Mouse (Mus musculus): Measurements from ENCODE around the gene Cdyl. TPM values are rescaled to one million over a fixed set of nuclear protein-coding genes. Genes with fewer than 3 reads are reported as not detected.

The Cdyl gene
- polyA plus RNA-seq, 1 experiment from 2014 or later: 11.4 TPM

GRCm38 (mm10) chr13:35786726-35787399 is 127.2 kb downstream of the Cdyl start:
- no peak for ATAC-seq (ENCODE audit: insufficient number of reproducible peaks, insufficient read depth, low FRiP score, low read depth)
- Histone ChIP-seq H3K4me1 (ENCODE audit: control insufficient read depth, insufficient read depth, low read length) (peaks cover 5% of the 10 kb centered on the region; the same call in 1 of the 2 replicates), H3K9ac (replicated peaks; ENCODE audit: low read depth, low read length) (no peak overlapping the region), H3K27ac (ENCODE audit: low read length) (no peak overlapping the region), H3K9me3 (ENCODE audit: control insufficient read depth, low read depth, low read length) (no peaks in the 10 kb centered on the region), H3K4me3 (ENCODE audit: low read depth, low read length) (no peak overlapping the region), H3K4me2 (replicated peaks; ENCODE audit: low read depth, low read length) (no peak overlapping the region), H3K27me3 (ENCODE audit: control insufficient read depth, insufficient read depth, low read length) (no peaks in the 10 kb centered on the region), H3K36me3 (ENCODE audit: control insufficient read depth, insufficient read depth, low read length) (no peaks in the 10 kb centered on the region)
- 92% methylated on average over 6 of the region's 6 CpGs for WGBS

- H3K4me1 ChIP-seq (ENCODE audit: control insufficient read depth, insufficient read depth, low read length): peaks cover 5% of the 10 kb centered on the region; the same call in 1 of the 2 replicates
- H3K36me3 ChIP-seq (ENCODE audit: control insufficient read depth, insufficient read depth, low read length): no peaks in the 10 kb centered on the region
- no peaks in the 10 kb centered on the region for H3K27me3 ChIP-seq (ENCODE audit: control insufficient read depth, insufficient read depth, low read length)
- WGBS: 85% methylated on average over 4 of the region's 4 CpGs
- no peak overlapping the region for H3K4me3 ChIP-seq (ENCODE audit: low read depth, low read length)
- H3K27ac ChIP-seq (ENCODE audit: low read length): no peak overlapping the region
- H3K4me2 ChIP-seq (replicated peaks; ENCODE audit: low read depth, low read length): no peak overlapping the region
- H3K9ac ChIP-seq (replicated peaks; ENCODE audit: low read depth, low read length): no peak overlapping the region
- ATAC-seq (ENCODE audit: insufficient number of reproducible peaks, insufficient read depth, low FRiP score, low read depth): no peak
- H3K9me3 ChIP-seq (ENCODE audit: control insufficient read depth, low read depth, low read length): no peaks in the 10 kb centered on the region
Measured at GRCm38 (mm10) chr13:35789577-35789976, 129.9 kb downstream of the Cdyl start.

- Histone ChIP-seq H3K36me3 (ENCODE audit: control insufficient read depth, insufficient read depth, low read length) (no peaks in the 10 kb centered on the region), H3K27ac (ENCODE audit: low read length) (no peak overlapping the region), H3K27me3 (ENCODE audit: control insufficient read depth, insufficient read depth, low read length) (no peaks in the 10 kb centered on the region), H3K4me1 (ENCODE audit: control insufficient read depth, insufficient read depth, low read length) (peaks cover 5% of the 10 kb centered on the region; the same call in 1 of the 2 replicates), H3K9ac (replicated peaks; ENCODE audit: low read depth, low read length) (no peak overlapping the region), H3K4me3 (ENCODE audit: low read depth, low read length) (no peak overlapping the region), H3K4me2 (replicated peaks; ENCODE audit: low read depth, low read length) (no peak overlapping the region), H3K9me3 (ENCODE audit: control insufficient read depth, low read depth, low read length) (no peaks in the 10 kb centered on the region)
- WGBS: 50% methylated on average over 4 of the region's 4 CpGs
- no peak for ATAC-seq (ENCODE audit: insufficient number of reproducible peaks, insufficient read depth, low FRiP score, low read depth)
Measured at GRCm38 (mm10) chr13:35790431-35790830, 130.8 kb downstream of the Cdyl start.

- H3K27me3 ChIP-seq (ENCODE audit: control insufficient read depth, insufficient read depth, low read length): no peaks in the 10 kb centered on the region
- no peak overlapping the region for H3K4me2 ChIP-seq (replicated peaks; ENCODE audit: low read depth, low read length)
- peaks cover 10% of the 10 kb centered on the region; the same call in 1 of the 2 replicates for H3K4me1 ChIP-seq (ENCODE audit: control insufficient read depth, insufficient read depth, low read length)
- H3K27ac ChIP-seq (ENCODE audit: low read length): no peak overlapping the region
- WGBS: 60% methylated on average over 7 of the region's 7 CpGs
- H3K4me3 ChIP-seq (ENCODE audit: low read depth, low read length): no peak overlapping the region
- no peak overlapping the region for H3K9ac ChIP-seq (replicated peaks; ENCODE audit: low read depth, low read length)
- ATAC-seq (ENCODE audit: insufficient number of reproducible peaks, insufficient read depth, low FRiP score, low read depth): no peak
- H3K36me3 ChIP-seq (ENCODE audit: control insufficient read depth, insufficient read depth, low read length): no peaks in the 10 kb centered on the region
- no peaks in the 10 kb centered on the region for H3K9me3 ChIP-seq (ENCODE audit: control insufficient read depth, low read depth, low read length)
Measured at GRCm38 (mm10) chr13:35794309-35794708, 134.7 kb downstream of the Cdyl start.

- Histone ChIP-seq H3K27ac (ENCODE audit: low read length) (no peak overlapping the region), H3K9me3 (ENCODE audit: control insufficient read depth, low read depth, low read length) (no peaks in the 10 kb centered on the region), H3K9ac (replicated peaks; ENCODE audit: low read depth, low read length) (no peak overlapping the region), H3K4me1 (ENCODE audit: control insufficient read depth, insufficient read depth, low read length) (peaks cover 10% of the 10 kb centered on the region; the same call in 1 of the 2 replicates), H3K27me3 (ENCODE audit: control insufficient read depth, insufficient read depth, low read length) (no peaks in the 10 kb centered on the region), H3K36me3 (ENCODE audit: control insufficient read depth, insufficient read depth, low read length) (no peaks in the 10 kb centered on the region), H3K4me3 (ENCODE audit: low read depth, low read length) (no peak overlapping the region), H3K4me2 (replicated peaks; ENCODE audit: low read depth, low read length) (no peak overlapping the region)
- 83% methylated on average over 4 of the region's 4 CpGs for WGBS
- ATAC-seq (ENCODE audit: insufficient number of reproducible peaks, insufficient read depth, low FRiP score, low read depth): no peak
Measured at GRCm38 (mm10) chr13:35794774-35795173, 135.1 kb downstream of the Cdyl start.

GRCm38 (mm10) chr13:35795887-35796286 is 136.3 kb downstream of the Cdyl start:
- H3K27me3 ChIP-seq (ENCODE audit: control insufficient read depth, insufficient read depth, low read length): no peaks in the 10 kb centered on the region
- no peak for ATAC-seq (ENCODE audit: insufficient number of reproducible peaks, insufficient read depth, low FRiP score, low read depth)
- H3K9me3 ChIP-seq (ENCODE audit: control insufficient read depth, low read depth, low read length): no peaks in the 10 kb centered on the region
- H3K4me2 ChIP-seq (replicated peaks; ENCODE audit: low read depth, low read length): no peak overlapping the region
- no peak overlapping the region for H3K27ac ChIP-seq (ENCODE audit: low read length)
- H3K9ac ChIP-seq (replicated peaks; ENCODE audit: low read depth, low read length): no peak overlapping the region
- WGBS: 62% methylated on average over 2 of the region's 2 CpGs
- H3K36me3 ChIP-seq (ENCODE audit: control insufficient read depth, insufficient read depth, low read length): no peaks in the 10 kb centered on the region
- H3K4me3 ChIP-seq (ENCODE audit: low read depth, low read length): no peak overlapping the region
- H3K4me1 ChIP-seq (ENCODE audit: control insufficient read depth, insufficient read depth, low read length): peaks cover 9% of the 10 kb centered on the region; the same call in 1 of the 2 replicates

- no peak overlapping the region for H3K4me3 ChIP-seq (ENCODE audit: low read depth, low read length)
- no peaks in the 10 kb centered on the region for H3K27me3 ChIP-seq (ENCODE audit: control insufficient read depth, insufficient read depth, low read length)
- H3K9ac ChIP-seq (replicated peaks; ENCODE audit: low read depth, low read length): no peak overlapping the region
- H3K4me1 ChIP-seq (ENCODE audit: control insufficient read depth, insufficient read depth, low read length): 0 out of 2 replicates have a peak, but pooled peaks cover 5% of the 10 kb centered on the region
- no peak for ATAC-seq (ENCODE audit: insufficient number of reproducible peaks, insufficient read depth, low FRiP score, low read depth)
- no peak overlapping the region for H3K4me2 ChIP-seq (replicated peaks; ENCODE audit: low read depth, low read length)
- 41% methylated on average over 4 of the region's 4 CpGs for WGBS
- H3K27ac ChIP-seq (ENCODE audit: low read length): no peak overlapping the region
- no peaks in the 10 kb centered on the region for H3K9me3 ChIP-seq (ENCODE audit: control insufficient read depth, low read depth, low read length)
- no peaks in the 10 kb centered on the region for H3K36me3 ChIP-seq (ENCODE audit: control insufficient read depth, insufficient read depth, low read length)
Measured at GRCm38 (mm10) chr13:35796352-35796751, 136.7 kb downstream of the Cdyl start.

- Histone ChIP-seq H3K4me3 (ENCODE audit: low read depth, low read length) (no peak overlapping the region), H3K9ac (replicated peaks; ENCODE audit: low read depth, low read length) (no peak overlapping the region), H3K27me3 (ENCODE audit: control insufficient read depth, insufficient read depth, low read length) (no peaks in the 10 kb centered on the region), H3K36me3 (ENCODE audit: control insufficient read depth, insufficient read depth, low read length) (no peaks in the 10 kb centered on the region), H3K4me1 (ENCODE audit: control insufficient read depth, insufficient read depth, low read length) (0 out of 2 replicates have a peak, but pooled peaks cover 5% of the 10 kb centered on the region), H3K27ac (ENCODE audit: low read length) (no peak overlapping the region), H3K9me3 (ENCODE audit: control insufficient read depth, low read depth, low read length) (no peaks in the 10 kb centered on the region), H3K4me2 (replicated peaks; ENCODE audit: low read depth, low read length) (no peak overlapping the region)
- WGBS: 83% methylated on average over 13 of the region's 13 CpGs
- ATAC-seq (ENCODE audit: insufficient number of reproducible peaks, insufficient read depth, low FRiP score, low read depth): no peak
Measured at GRCm38 (mm10) chr13:35797811-35798522, 138.3 kb downstream of the Cdyl start.

Data from stomach, embryonic 14.5 days (tissue).